Mouse (Mus musculus) embryonic facial prominence, embryonic 14.5 days (tissue): Measurements from ENCODE around the gene Lmcd1. TPM values are rescaled to one million over a fixed set of nuclear protein-coding genes. Genes with fewer than 3 reads are reported as not detected.

ENCODE experiments used
- ATAC-seq: fragments of 200-750 bp; cut with Nextera tagmentation; 2 replicates; pipeline ENCODE4 v1.8.0; 2017; ENCODE audit warnings: low read depth, moderate number of reproducible peaks, moderate TSS enrichment
- DNase-seq: peaks from one replicate; pipeline ENCODE4 v3.0.0-alpha.2; 2015; ENCODE audit warnings: low spot score
- H3K27ac ChIP-seq: fragments of 300-500 bp; sonication (generic); replicated peaks from 2 replicates; pipeline ENCODE4 v1.5.1; 2014; ENCODE audit warnings: low read depth, mild to moderate bottlenecking, low read length, moderate library complexity
- H3K27me3 ChIP-seq: fragments of 300-500 bp; sonication (generic); replicated peaks from 2 replicates; pipeline ENCODE4 v1.6.1; 2014; ENCODE audit warnings: low read length; ENCODE audit not compliant: control insufficient read depth, insufficient read depth
- H3K36me3 ChIP-seq: fragments of 300-500 bp; sonication (generic); 2 replicates; pipeline ENCODE4 v1.6.1; 2014; ENCODE audit warnings: low read length, mixed read lengths; ENCODE audit not compliant: control insufficient read depth, insufficient read depth
- H3K4me1 ChIP-seq: fragments of 300-500 bp; sonication (generic); 2 replicates; pipeline ENCODE4 v1.6.1; 2014; ENCODE audit warnings: antibody characterized with exemption, low read length; ENCODE audit not compliant: control insufficient read depth, insufficient read depth
- H3K4me2 ChIP-seq: fragments of 300-500 bp; sonication (generic); 2 replicates; pipeline ENCODE4 v1.6.1; 2014; ENCODE audit warnings: low read depth, mild to moderate bottlenecking, low read length, moderate library complexity, mixed read lengths
- H3K4me3 ChIP-seq: fragments of 300-500 bp; sonication (generic); 2 replicates; pipeline ENCODE4 v1.5.1; 2014; ENCODE audit warnings: low read depth, mild to moderate bottlenecking, low read length
- H3K9ac ChIP-seq: fragments of 300-500 bp; sonication (generic); 2 replicates; pipeline ENCODE4 v1.6.1; 2014; ENCODE audit warnings: low read depth, mild to moderate bottlenecking, low read length, moderate library complexity, mixed read lengths
- H3K9me3 ChIP-seq: fragments of 300-500 bp; sonication (generic); 2 replicates; pipeline ENCODE4 v1.6.1; 2016; ENCODE audit warnings: low read length; ENCODE audit not compliant: control insufficient read depth
- WGBS: fragments of 180-500 bp; shearing (Covaris S2); extraction: QIAGEN DNeasy Blood & Tissue Kit; methylation state at CpG from one replicate; pipeline ENCODE4 v1.1.7; 2014; 5-methylcytosine and 5-hydroxymethylcytosine counted together
- polyA plus RNA-seq: library from polyadenylated mRNA; unstranded; fragments of >200 nt; fragmentation: Nextera tagmentation; extraction: Ambion mirVana; gene quantifications from 2 replicates; pipeline ENCODE4 v1.2.1, GENCODE M21; 2014

Gene Lmcd1
- polyA plus RNA-seq, 1 experiment from 2014 or later = 113 TPM

GRCm38 (mm10) chr6:112375661-112376392, 102.3 kb downstream of the Lmcd1 start:
- no peak overlapping the region for H3K9ac ChIP-seq
- H3K4me2 ChIP-seq = no peak overlapping the region
- WGBS = 56% methylated on average over 11 of the region's 13 CpGs
- H3K4me1 ChIP-seq = no peaks in the 10 kb centered on the region
- no peak overlapping the region for H3K27ac ChIP-seq
- H3K36me3 ChIP-seq = no peaks in the 10 kb centered on the region
- H3K27me3 ChIP-seq = no peaks in the 10 kb centered on the region
- H3K9me3 ChIP-seq = no peaks in the 10 kb centered on the region
- no peak overlapping the region for H3K4me3 ChIP-seq
- no peak for DNase-seq
- ATAC-seq = no peak

GRCm38 (mm10) chr6:112379054-112379453, 105.5 kb downstream of the Lmcd1 start:
- 87% methylated on average over 9 of the region's 9 CpGs for WGBS
- no peaks in the 10 kb centered on the region for H3K27me3 ChIP-seq
- no peak for ATAC-seq

More at GRCm38 (mm10) chr6:112379054-112379453, 105.5 kb downstream of the Lmcd1 start:
- no peak overlapping the region for H3K4me2 ChIP-seq
- H3K4me3 ChIP-seq = no peak overlapping the region
- peaks cover 6% of the 10 kb centered on the region; the same call in 1 of the 2 replicates for H3K4me1 ChIP-seq
- no peaks in the 10 kb centered on the region for H3K36me3 ChIP-seq
- H3K9ac ChIP-seq = no peak overlapping the region
- H3K9me3 ChIP-seq = no peaks in the 10 kb centered on the region
- no peak for DNase-seq
- H3K27ac ChIP-seq = no peak overlapping the region

Other genes with a start within 250 kb of the Lmcd1 start
- gene Ssu2, start 114.3 kb downstream of the Lmcd1 start, polyA plus RNA-seq = 3.0 and 3.3 TPM in 2 replicates
- 42.9 and 64.7 TPM in 2 replicates for gene Cav3, start 185.7 kb downstream of the Lmcd1 start, polyA plus RNA-seq
- gene Oxtr, start 216.2 kb downstream of the Lmcd1 start, polyA plus RNA-seq = 0.84 and 0.99 TPM in 2 replicates